Mouse (Mus musculus) ovary, postnatal 36 days (tissue): ENCODE measurements around the gene Kif2b.
A peak's percentile ranks its signal among the peaks of the same experiment; 100 is the strongest.

ENCODE experiments used
- DNase-seq: peaks from one replicate; pipeline ENCODE4 v3.0.0; 2022; ENCODE audit warnings: low spot score, mixed read lengths

Gene Kif2b

GRCm38 (mm10) chr11:91577317-91577716 is at the start of gene Kif2b:
TSS of gene Kif2b (minus strand) at chr11:91577558.
- no peak for DNase-seq

GRCm38 (mm10) chr11:91593088-91593487 is 15.7 kb upstream of the Kif2b start:
- DNase-seq: no peak

GRCm38 (mm10) chr11:91576856-91577255 is 502 bp downstream of the Kif2b start:
- DNase-seq: no peak

- peak; percentile 19 for DNase-seq
Measured at GRCm38 (mm10) chr11:91575406-91575805, 2.0 kb downstream of the Kif2b start.

- DNase-seq: no peak
Measured at GRCm38 (mm10) chr11:91574477-91574876, 2.9 kb downstream of the Kif2b start.

- DNase-seq: no peak
Measured at GRCm38 (mm10) chr11:91530737-91531136, 46.6 kb downstream of the Kif2b start.
